12 mouse cellular contexts compared by ENCODE assay signal in genomic region chr7:126746798-126747197, GRCm38 (mm10). TPM values are rescaled to one million over a fixed set of nuclear protein-coding genes. Genes with fewer than 3 reads are reported as not detected.
DNase-seq lines count a peak whose midpoint lies in the region; ATAC-seq lines count a peak whose summit lies in the region.
"Had no signal": no experiment of that assay in that cellular context is flagged by ENCODE, and none has a peak within 500 bp of the region (broad histone marks: within the 10 kb centered on the region; RNA-seq: fewer than 3 reads in every experiment).

No protein-coding gene starts in this region.

- WGBS in heart, embryonic 11.5 days (ENCODE audit: insufficient replicate concordance): 26% methylated on average over 6 of the region's 6 CpGs
- 22% methylated on average over 6 of the region's 6 CpGs for WGBS in intestine, embryonic 15.5 days

- H3K27ac ChIP-seq in heart, embryonic 11.5 days (ENCODE audit: low read depth, low read length): no peak overlapping the region
- peak overlapping the region; percentile 80 for H3K27ac ChIP-seq in intestine, embryonic 15.5 days
- H3K27ac ChIP-seq: forebrain, embryonic 15.5 days; limb, embryonic 10.5 days had no signal

- ATAC-seq in heart, embryonic 11.5 days (replicated peaks; ENCODE audit: insufficient number of reproducible peaks, low FRiP score, low TSS enrichment): no peak
- ATAC-seq in intestine, embryonic 15.5 days: peak; percentile 88
- peak; percentile 84 for ATAC-seq in megakaryocyte, adult 5-6 weeks (ENCODE audit: poor library complexity, severe bottlenecking)
- ATAC-seq: forebrain, embryonic 15.5 days; Patski had no signal

- H3K4me2 ChIP-seq in heart, embryonic 11.5 days: no peak overlapping the region
- H3K4me2 ChIP-seq in intestine, embryonic 15.5 days (replicated peaks): peak overlapping the region; percentile 34
- H3K4me2 ChIP-seq: forebrain, embryonic 15.5 days had no signal

- no peaks in the 10 kb centered on the region for H3K36me3 ChIP-seq in heart, embryonic 11.5 days (ENCODE audit: control insufficient read depth, insufficient read depth, low read length)
- no peaks in the 10 kb centered on the region for H3K36me3 ChIP-seq in intestine, embryonic 15.5 days
- H3K36me3 ChIP-seq: forebrain, embryonic 15.5 days; limb, embryonic 10.5 days had no signal

- DNase-seq in heart, adult 11 months: peak; percentile 96
- DNase-seq in A20 (ENCODE audit: low read depth, low spot score): peak; percentile 11
- DNase-seq in adrenal gland, postnatal 10 days: no peak
- DNase-seq in adrenal gland, postnatal 14 days: no peak
- DNase-seq in cerebellum, postnatal 25 days: no peak

- H3K4me3 ChIP-seq in heart, embryonic 11.5 days (ENCODE audit: low read depth, low read length): no peak overlapping the region
- H3K4me3 ChIP-seq in intestine, embryonic 15.5 days (replicated peaks): 0 out of 2 replicates have a peak overlapping the region, but pooled peaks have one; percentile 7
- H3K4me3 ChIP-seq: forebrain, embryonic 15.5 days; limb, embryonic 10.5 days had no signal

- H3K9me3 ChIP-seq in heart, embryonic 11.5 days (replicated peaks; ENCODE audit: control insufficient read depth, low read length): no peaks in the 10 kb centered on the region
- H3K9me3 ChIP-seq in intestine, embryonic 15.5 days: no peaks in the 10 kb centered on the region
- H3K9me3 ChIP-seq: forebrain, embryonic 15.5 days; limb, embryonic 10.5 days had no signal

- H3K9ac ChIP-seq in heart, embryonic 11.5 days (ENCODE audit: low read depth, low read length): no peak overlapping the region
- 0 out of 2 replicates have a peak overlapping the region, but pooled peaks have one; percentile 30 for H3K9ac ChIP-seq in intestine, embryonic 15.5 days
- H3K9ac ChIP-seq: forebrain, embryonic 15.5 days had no signal

- H3K27me3 ChIP-seq in heart, embryonic 11.5 days (ENCODE audit: control insufficient read depth, insufficient read depth, low read length): no peaks in the 10 kb centered on the region
- no peaks in the 10 kb centered on the region for H3K27me3 ChIP-seq in intestine, embryonic 15.5 days (replicated peaks)
- H3K27me3 ChIP-seq: forebrain, embryonic 15.5 days; Patski had no signal

- no peaks in the 10 kb centered on the region for H3K4me1 ChIP-seq in heart, embryonic 11.5 days (ENCODE audit: control insufficient read depth, insufficient read depth, low read length)
- peaks cover 5% of the 10 kb centered on the region; the same call in 1 of the 2 replicates for H3K4me1 ChIP-seq in intestine, embryonic 15.5 days (replicated peaks)
- H3K4me1 ChIP-seq: forebrain, embryonic 15.5 days had no signal

RNA-seq across cellular contexts. Expression of gene Mapk3, which starts 12.6 kb away (rescaled TPM):
- polyA plus RNA-seq in heart, embryonic 11.5 days (2014; fragmentation: Nextera tagmentation; extraction: Ambion mirVana): 48.2 and 52.1 TPM in 2 replicates
- 109 and 112 TPM in 2 replicates for polyA plus RNA-seq in intestine, embryonic 15.5 days (2015; fragmentation: Nextera tagmentation; extraction: Ambion mirVana)
- 173 and 177 TPM in 2 replicates for total RNA-seq in megakaryocyte, adult 5-6 weeks (2015)
- total RNA-seq in megakaryocyte, adult 5-6 weeks (2017): 88.3 and 91.1 TPM in 2 replicates
- total RNA-seq in adrenal gland, postnatal 10 days (2021): 100 to 1,000 TPM; 125 to 158 TPM
- 128 and 136 TPM in 2 replicates for total RNA-seq in adrenal gland, postnatal 14 days (2021)

RNA-seq across cellular contexts. Expression of gene Gdpd3, which starts 19.3 kb away (rescaled TPM):
- 0.92 and 1.4 TPM in 2 replicates for polyA plus RNA-seq in heart, embryonic 11.5 days (2014; fragmentation: Nextera tagmentation; extraction: Ambion mirVana)
- polyA plus RNA-seq in intestine, embryonic 15.5 days (2015; fragmentation: Nextera tagmentation; extraction: Ambion mirVana): 1.4 and 1.6 TPM in 2 replicates
- total RNA-seq in megakaryocyte, adult 5-6 weeks (2015): 26.8 and 37.3 TPM in 2 replicates
- total RNA-seq in megakaryocyte, adult 5-6 weeks (2017): 57.9 and 71.4 TPM in 2 replicates
- total RNA-seq in adrenal gland, postnatal 10 days (2021): 1 to 10 TPM; 3.4 to 8.6 TPM
- total RNA-seq in adrenal gland, postnatal 14 days (2021): 3.8 and 5.6 TPM in 2 replicates
- total RNA-seq: midbrain, postnatal 0 days had no signal

RNA-seq across cellular contexts. Expression of gene Ypel3, which starts 30.0 kb away (rescaled TPM):
- polyA plus RNA-seq in heart, embryonic 11.5 days (2014; fragmentation: Nextera tagmentation; extraction: Ambion mirVana): 79.6 and 84.9 TPM in 2 replicates
- 66.9 and 71.2 TPM in 2 replicates for polyA plus RNA-seq in intestine, embryonic 15.5 days (2015; fragmentation: Nextera tagmentation; extraction: Ambion mirVana)
- total RNA-seq in megakaryocyte, adult 5-6 weeks (2015): 196 and 200 TPM in 2 replicates
- 91.7 and 117 TPM in 2 replicates for total RNA-seq in megakaryocyte, adult 5-6 weeks (2017)
- total RNA-seq in adrenal gland, postnatal 10 days (2021): 100 to 1,000 TPM; 140 to 147 TPM
- 129 and 173 TPM in 2 replicates for total RNA-seq in adrenal gland, postnatal 14 days (2021)

RNA-seq across cellular contexts. Expression of gene Tbx6, which starts 34.5 kb away (rescaled TPM):
- 0.31 and 0.45 TPM in 2 replicates for polyA plus RNA-seq in heart, embryonic 11.5 days (2014; fragmentation: Nextera tagmentation; extraction: Ambion mirVana)
- polyA plus RNA-seq in intestine, embryonic 15.5 days (2015; fragmentation: Nextera tagmentation; extraction: Ambion mirVana): 0.34 and 0.43 TPM in 2 replicates
- total RNA-seq in megakaryocyte, adult 5-6 weeks (2015): 0.68 and 1.0 TPM in 2 replicates
- total RNA-seq in megakaryocyte, adult 5-6 weeks (2017): 0.98 and 0.99 TPM in 2 replicates
- total RNA-seq in adrenal gland, postnatal 10 days (2021): 1 to 10 TPM in 1 of 2 experiments, under 1 TPM in 1; 0.60 to 1.2 TPM
- 1.2 and 1.5 TPM in 2 replicates for total RNA-seq in adrenal gland, postnatal 14 days (2021)

RNA-seq across cellular contexts. Expression of gene Coro1a, which starts 39.2 kb away (rescaled TPM):
- 13.1 and 13.8 TPM in 2 replicates for polyA plus RNA-seq in heart, embryonic 11.5 days (2014; fragmentation: Nextera tagmentation; extraction: Ambion mirVana)
- polyA plus RNA-seq in intestine, embryonic 15.5 days (2015; fragmentation: Nextera tagmentation; extraction: Ambion mirVana): 36.9 and 39.7 TPM in 2 replicates
- total RNA-seq in megakaryocyte, adult 5-6 weeks (2015): 1,020 and 1,059 TPM in 2 replicates
- 1,317 and 1,554 TPM in 2 replicates for total RNA-seq in megakaryocyte, adult 5-6 weeks (2017)
- 10 to 100 TPM; 36.1 to 39.3 TPM for total RNA-seq in adrenal gland, postnatal 10 days (2021)
- 12.0 and 78.1 TPM in 2 replicates for total RNA-seq in adrenal gland, postnatal 14 days (2021)

Comparison
In these comparisons a context has a peak if more than half of its experiments do, and no peak if none do; other contexts are left out.
1. DNase-seq: peak in heart, adult 11 months (single experiment) and A20 (single experiment); none in adrenal gland, postnatal 10 days (single experiment), adrenal gland, postnatal 14 days (single experiment) and cerebellum, postnatal 25 days (0 of 2).